Mouse (Mus musculus) forebrain, embryonic 13.5 days (tissue): ENCODE data around the gene Sec11a. TPM values are rescaled to one million over a fixed set of nuclear protein-coding genes. Genes with fewer than 3 reads are reported as not detected.
"Not testable (repeated sequence)": the region's sequence is repeated elsewhere in the genome, so short reads cannot be mapped to it uniquely, and the experiment has no call there.

Experiments
- ATAC-seq: fragments of 200-750 bp; cut with Nextera tagmentation; 2 replicates; pipeline ENCODE4 v1.8.0; 2017
- H3K27ac ChIP-seq: fragments of 300-500 bp; sonication (generic); 2 replicates; pipeline ENCODE4 v1.5.1; 2015; ENCODE audit warnings: inconsistent platforms, mild to moderate bottlenecking, moderate library complexity
- H3K27me3 ChIP-seq: fragments of 300-500 bp; sonication (generic); 2 replicates; pipeline ENCODE4 v1.6.1; 2015; ENCODE audit warnings: mild to moderate bottlenecking, inconsistent platforms
- H3K36me3 ChIP-seq: fragments of 300-500 bp; sonication (generic); 2 replicates; pipeline ENCODE4 v1.6.1; 2015; ENCODE audit warnings: mild to moderate bottlenecking, inconsistent platforms; ENCODE audit not compliant: poor library complexity, severe bottlenecking
- H3K4me1 ChIP-seq: fragments of 300-500 bp; sonication (generic); 2 replicates; pipeline ENCODE4 v1.6.1; 2015; ENCODE audit warnings: inconsistent platforms
- H3K4me2 ChIP-seq: fragments of 300-500 bp; sonication (generic); 2 replicates; pipeline ENCODE4 v1.6.1; 2015; ENCODE audit warnings: inconsistent platforms, mild to moderate bottlenecking, moderate library complexity
- H3K4me3 ChIP-seq: fragments of 300-500 bp; sonication (generic); 2 replicates; pipeline ENCODE4 v1.5.1; 2015; ENCODE audit warnings: mild to moderate bottlenecking, inconsistent platforms
- H3K9ac ChIP-seq: fragments of 300-500 bp; sonication (generic); 2 replicates; pipeline ENCODE4 v1.6.1; 2015; ENCODE audit warnings: mild to moderate bottlenecking, inconsistent platforms
- H3K9me3 ChIP-seq: fragments of 300-500 bp; sonication (generic); replicated peaks from 2 replicates; pipeline ENCODE4 v1.6.1; 2016; ENCODE audit warnings: inconsistent platforms
- WGBS: fragments of 180-500 bp; shearing (Covaris S2); methylation state at CpG from one replicate; pipeline ENCODE4 v1.1.7; 2015; 5-methylcytosine and 5-hydroxymethylcytosine counted together
- polyA plus RNA-seq: library from polyadenylated mRNA; unstranded; fragments of >200 nt; fragmentation: Nextera tagmentation; extraction: Ambion mirVana; gene quantifications from 2 replicates; pipeline ENCODE4 v1.2.1, GENCODE M21; 2015

The Sec11a gene
- polyA plus RNA-seq, 1 experiment from 2014 or later, result 169 TPM

- no peak overlapping the region for H3K27ac ChIP-seq
- H3K4me1 ChIP-seq, result peaks cover 9% of the 10 kb centered on the region
- peaks cover 9% of the 10 kb centered on the region; the same call in 1 of the 2 replicates for H3K27me3 ChIP-seq
- no peaks in the 10 kb centered on the region for H3K36me3 ChIP-seq
- no peak for ATAC-seq
- H3K4me3 ChIP-seq, result no peak overlapping the region
- 87% methylated on average over 4 of the region's 4 CpGs for WGBS
- H3K9ac ChIP-seq, result no peak overlapping the region
- H3K4me2 ChIP-seq, result no peak overlapping the region
- H3K9me3 ChIP-seq, result no peaks in the 10 kb centered on the region
These were observed 3.9 kb upstream of the Sec11a start for GRCm38 (mm10) chr7:80951461-80951860.

GRCm38 (mm10) chr7:80939808-80940207 is 7.8 kb downstream of the Sec11a start:
- WGBS, result 90% methylated on average over 4 of the region's 4 CpGs
- Histone ChIP-seq H3K4me1 (no peaks in the 10 kb centered on the region), H3K9ac (no peak overlapping the region), H3K4me3 (no peak overlapping the region), H3K27me3 (no peaks in the 10 kb centered on the region), H3K27ac (no peak overlapping the region), H3K36me3 (peaks cover 13% of the 10 kb centered on the region), H3K4me2 (no peak overlapping the region), H3K9me3 (no peaks in the 10 kb centered on the region)
- ATAC-seq, result no peak

- not testable (repeated sequence) for ATAC-seq, H3K4me1 ChIP-seq, H3K27ac ChIP-seq, H3K27me3 ChIP-seq, H3K9me3 ChIP-seq, H3K9ac ChIP-seq, H3K4me3 ChIP-seq, H3K4me2 ChIP-seq
- H3K36me3 ChIP-seq, result peaks cover 33% of the 10 kb centered on the region
These were observed 10.3 kb downstream of the Sec11a start for GRCm38 (mm10) chr7:80937304-80937666.

- not testable (repeated sequence) for H3K4me3 ChIP-seq, ATAC-seq, H3K4me2 ChIP-seq, H3K27ac ChIP-seq, H3K9me3 ChIP-seq, H3K4me1 ChIP-seq, H3K9ac ChIP-seq, H3K27me3 ChIP-seq
- WGBS, result 87% methylated on average over 7 of the region's 7 CpGs
- H3K36me3 ChIP-seq, result peaks cover 38% of the 10 kb centered on the region
These were observed 10.8 kb downstream of the Sec11a start for GRCm38 (mm10) chr7:80936617-80937303.

- no peak overlapping the region for H3K9ac ChIP-seq
- H3K4me3 ChIP-seq, result no peak overlapping the region
- H3K4me2 ChIP-seq, result no peak overlapping the region
- ATAC-seq, result no peak
- H3K36me3 ChIP-seq, result peaks cover 47% of the 10 kb centered on the region
- H3K27ac ChIP-seq, result no peak overlapping the region
- WGBS, result 93% methylated on average over 1 of the region's 1 CpGs
- H3K4me1 ChIP-seq, result no peaks in the 10 kb centered on the region
- H3K9me3 ChIP-seq, result no peaks in the 10 kb centered on the region
- no peaks in the 10 kb centered on the region for H3K27me3 ChIP-seq
These were observed 11.7 kb downstream of the Sec11a start for GRCm38 (mm10) chr7:80935834-80936233.

- no peaks in the 10 kb centered on the region for H3K9me3 ChIP-seq
- no peaks in the 10 kb centered on the region for H3K27me3 ChIP-seq
- WGBS, result 81% methylated on average over 1 of the region's 1 CpGs
- no peak overlapping the region for H3K4me2 ChIP-seq
- H3K27ac ChIP-seq, result no peak overlapping the region
- no peaks in the 10 kb centered on the region for H3K4me1 ChIP-seq
- H3K9ac ChIP-seq, result no peak overlapping the region
- peaks cover 45% of the 10 kb centered on the region for H3K36me3 ChIP-seq
- ATAC-seq, result no peak
- no peak overlapping the region for H3K4me3 ChIP-seq
These were observed 14.8 kb downstream of the Sec11a start for GRCm38 (mm10) chr7:80932777-80933176.

- ATAC-seq, result no peak
- no peak overlapping the region for H3K27ac ChIP-seq
- 89% methylated on average over 8 of the region's 8 CpGs for WGBS
These were observed 15.9 kb downstream of the Sec11a start for GRCm38 (mm10) chr7:80931618-80932207.

GRCm38 (mm10) chr7:80923165-80923564 is 24.4 kb downstream of the Sec11a start:
- Histone ChIP-seq H3K4me2 (no peak overlapping the region), H3K36me3 (peaks cover 78% of the 10 kb centered on the region), H3K4me3 (no peak overlapping the region), H3K9ac (no peak overlapping the region), H3K4me1 (no peaks in the 10 kb centered on the region), H3K27me3 (no peaks in the 10 kb centered on the region), H3K9me3 (no peaks in the 10 kb centered on the region), H3K27ac (no peak overlapping the region)
- 90% methylated on average over 2 of the region's 2 CpGs for WGBS
- no peak for ATAC-seq

More at GRCm38 (mm10) chr7:80931618-80932207, 15.9 kb downstream of the Sec11a start:
- H3K4me3 ChIP-seq, result no peak overlapping the region
- no peak overlapping the region for H3K9ac ChIP-seq
- H3K9me3 ChIP-seq, result no peaks in the 10 kb centered on the region
- no peaks in the 10 kb centered on the region for H3K4me1 ChIP-seq
- H3K27me3 ChIP-seq, result no peaks in the 10 kb centered on the region
- H3K4me2 ChIP-seq, result no peak overlapping the region
- peaks cover 48% of the 10 kb centered on the region for H3K36me3 ChIP-seq

GRCm38 (mm10) chr7:80919647-80920008 is 28.0 kb downstream of the Sec11a start:
- H3K9me3 ChIP-seq, result no peaks in the 10 kb centered on the region
- no peak for ATAC-seq
- H3K4me3 ChIP-seq, result no peak overlapping the region
- no peak overlapping the region for H3K27ac ChIP-seq
- peaks cover 89% of the 10 kb centered on the region for H3K36me3 ChIP-seq
- H3K27me3 ChIP-seq, result no peaks in the 10 kb centered on the region
- WGBS, result 93% methylated on average over 5 of the region's 5 CpGs
- no peaks in the 10 kb centered on the region for H3K4me1 ChIP-seq
- H3K9ac ChIP-seq, result no peak overlapping the region
- H3K4me2 ChIP-seq, result no peak overlapping the region

GRCm38 (mm10) chr7:80918982-80919646 is 28.5 kb downstream of the Sec11a start:
- Histone ChIP-seq H3K9ac (no peak overlapping the region), H3K27ac (no peak overlapping the region), H3K4me3 (no peak overlapping the region), H3K27me3 (no peaks in the 10 kb centered on the region), H3K9me3 (no peaks in the 10 kb centered on the region), H3K36me3 (peaks cover 89% of the 10 kb centered on the region), H3K4me1 (no peaks in the 10 kb centered on the region), H3K4me2 (no peak overlapping the region)
- 88% methylated on average over 8 of the region's 8 CpGs for WGBS
- ATAC-seq, result no peak

GRCm38 (mm10) chr7:80917916-80918465 is 29.6 kb downstream of the Sec11a start:
- H3K4me3 ChIP-seq, result no peak overlapping the region
- no peak for ATAC-seq
- H3K9me3 ChIP-seq, result no peaks in the 10 kb centered on the region

GRCm38 (mm10) chr7:80912496-80912895 is 35.1 kb downstream of the Sec11a start:
- H3K27ac ChIP-seq, result no peak overlapping the region
- ATAC-seq, result no peak
- no peaks in the 10 kb centered on the region for H3K9me3 ChIP-seq
- 91% methylated on average over 8 of the region's 8 CpGs for WGBS
- H3K4me3 ChIP-seq, result no peak overlapping the region
- H3K4me2 ChIP-seq, result no peak overlapping the region
- H3K27me3 ChIP-seq, result no peaks in the 10 kb centered on the region
- H3K4me1 ChIP-seq, result no peaks in the 10 kb centered on the region
- peaks cover 80% of the 10 kb centered on the region for H3K36me3 ChIP-seq
- H3K9ac ChIP-seq, result no peak overlapping the region

More at GRCm38 (mm10) chr7:80917916-80918465, 29.6 kb downstream of the Sec11a start:
- H3K4me1 ChIP-seq, result no peaks in the 10 kb centered on the region
- H3K4me2 ChIP-seq, result no peak overlapping the region
- H3K27me3 ChIP-seq, result no peaks in the 10 kb centered on the region
- peaks cover 88% of the 10 kb centered on the region for H3K36me3 ChIP-seq
- H3K27ac ChIP-seq, result no peak overlapping the region
- WGBS, result 94% methylated on average over 4 of the region's 4 CpGs
- no peak overlapping the region for H3K9ac ChIP-seq
